Mouse (Mus musculus): Measurements from ENCODE around the gene Gde1.

The Gde1 gene

DNA sequence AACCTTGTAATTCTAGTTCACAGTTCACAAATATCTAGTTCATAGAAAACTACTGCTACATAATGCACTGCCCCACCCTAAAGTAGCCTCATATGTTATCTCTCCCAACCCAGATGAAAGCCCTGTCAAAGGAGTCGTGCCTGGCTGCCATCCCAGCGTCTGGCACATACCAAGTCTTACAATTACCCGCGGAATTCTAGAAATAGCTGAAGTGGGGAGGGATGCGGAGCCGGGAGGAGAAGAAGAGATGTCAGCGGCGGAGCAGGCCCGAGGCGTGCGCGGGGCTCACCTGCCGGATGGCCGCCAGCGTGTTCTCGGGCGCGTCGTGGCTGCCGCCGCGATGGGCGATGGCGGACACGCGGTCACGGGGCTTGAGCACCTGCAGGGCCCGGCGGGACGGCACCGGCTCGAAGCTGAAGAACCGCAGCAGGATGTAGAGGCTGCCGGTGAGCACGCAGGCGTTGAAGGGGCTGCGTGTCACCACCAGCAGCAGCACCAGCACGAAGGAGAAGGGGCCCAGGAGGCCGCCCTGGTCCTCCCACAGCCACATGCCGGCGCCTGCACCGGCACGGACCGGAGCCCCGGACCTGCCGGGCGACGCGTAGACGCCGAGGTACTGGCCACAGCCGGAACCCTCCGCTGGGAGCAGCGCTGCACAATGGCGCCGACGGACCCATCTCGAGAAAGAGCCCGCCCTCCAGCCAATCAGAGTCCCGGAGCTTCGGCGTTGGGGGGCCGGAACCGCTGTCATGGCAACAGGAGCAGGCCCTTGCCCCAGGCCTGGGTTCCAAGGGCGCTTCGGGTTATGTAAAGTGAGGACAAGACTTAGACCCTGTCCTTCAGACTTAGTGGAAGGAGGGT lies at the start of gene Gde1:
Gene Gde1, minus strand, starts transcription at position 678 of the 861 bp plus-strand sequence.
- DNase-seq (ENCODE audit: low read depth, low spot score), result peak; percentile 95

DNA sequence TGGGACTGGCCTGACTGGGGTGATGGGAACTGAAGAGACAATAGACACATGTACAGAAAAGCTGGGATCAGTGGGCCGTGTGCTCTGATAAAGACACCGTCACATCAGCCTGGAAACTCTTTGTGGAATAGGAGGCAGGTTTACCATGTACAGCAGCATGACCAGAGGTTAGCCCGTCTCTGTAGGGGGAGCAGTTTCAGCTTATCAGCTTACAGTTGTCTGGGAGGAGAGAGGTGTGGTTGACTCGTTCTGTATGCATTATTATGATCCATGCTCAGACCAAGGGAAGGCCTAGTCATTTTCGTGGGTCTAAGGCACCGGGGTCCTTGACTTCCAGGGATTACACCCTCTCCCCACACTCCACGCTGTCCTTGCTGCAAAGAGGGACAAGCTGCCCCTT lies 46.0 kb upstream of the Gde1 start:
- DNase-seq (ENCODE audit: low read depth, low spot score), result no peak

DNA sequence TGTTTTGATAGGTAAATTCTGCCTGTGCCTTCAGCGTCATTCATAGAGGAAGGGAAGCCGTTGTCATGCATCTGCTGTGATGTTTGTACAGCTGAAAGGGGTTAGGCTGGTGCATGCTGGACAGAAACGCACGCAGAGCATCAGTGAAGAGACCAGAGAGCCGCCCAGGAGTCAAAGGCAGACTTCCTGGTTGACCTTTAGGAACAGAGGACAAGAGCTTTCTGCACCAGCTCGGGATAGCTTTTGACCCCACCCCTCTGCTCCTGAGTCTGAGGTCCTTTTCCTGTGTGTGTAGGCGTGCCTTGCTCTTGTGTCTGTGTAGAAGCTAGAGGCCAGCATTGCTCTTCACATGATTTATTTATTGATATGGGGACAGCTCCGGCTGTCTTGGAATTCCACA lies 44.1 kb upstream of the Gde1 start:
- no peak for DNase-seq (ENCODE audit: low read depth, low spot score)

- no peak for DNase-seq (ENCODE audit: low read depth, low spot score)
Measured at GRCm38 (mm10) chr7:118747891-118748672, 42.5 kb upstream of the Gde1 start.

- no peak for DNase-seq (ENCODE audit: low read depth, low spot score)
Measured at GRCm38 (mm10) chr7:118744766-118745165, 39.2 kb upstream of the Gde1 start.

GRCm38 (mm10) chr7:118742278-118742677 lies 36.7 kb upstream of the Gde1 start:
- peak; percentile 11 for DNase-seq (ENCODE audit: low read depth, low spot score)

GRCm38 (mm10) chr7:118740532-118741338 lies 35.2 kb upstream of the Gde1 start:
- DNase-seq (ENCODE audit: low read depth, low spot score), result peak; percentile 94

- peak; percentile 87 for DNase-seq (ENCODE audit: low read depth, low spot score)
Measured at GRCm38 (mm10) chr7:118739975-118740531, 34.5 kb upstream of the Gde1 start, which contains the start of gene Vps35l. Gene Vps35l (plus strand): TSS chr7:118740226.

- DNase-seq (ENCODE audit: low read depth, low spot score), result peak; percentile 41
Measured at GRCm38 (mm10) chr7:118738730-118739129, 33.2 kb upstream of the Gde1 start.

DNA sequence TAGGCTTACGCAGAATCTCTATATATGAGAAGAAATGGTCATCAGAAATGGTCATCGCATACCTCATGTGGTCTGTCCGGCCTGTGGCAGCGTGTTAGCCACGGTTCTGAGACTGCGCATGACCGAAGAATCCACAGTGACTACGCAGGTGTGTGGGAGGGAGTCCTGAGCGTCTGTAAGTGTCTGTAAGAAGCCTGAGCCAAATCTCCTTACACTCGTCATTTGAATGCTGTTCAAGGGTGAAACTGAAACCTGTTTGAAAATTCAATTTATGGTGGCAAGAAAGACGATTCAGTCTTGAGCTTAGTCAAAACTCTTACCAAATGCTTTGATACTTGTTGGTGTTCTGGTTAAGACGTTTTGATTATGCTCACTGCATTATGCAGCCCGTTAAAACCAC lies 27.6 kb upstream of the Gde1 start:
- DNase-seq (ENCODE audit: low read depth, low spot score), result no peak

- no peak for DNase-seq (ENCODE audit: low read depth, low spot score)
Measured at GRCm38 (mm10) chr7:118731781-118732180, 26.2 kb upstream of the Gde1 start.

- DNase-seq (ENCODE audit: low read depth, low spot score), result no peak
Measured at GRCm38 (mm10) chr7:118728846-118729587, 23.4 kb upstream of the Gde1 start.

DNA sequence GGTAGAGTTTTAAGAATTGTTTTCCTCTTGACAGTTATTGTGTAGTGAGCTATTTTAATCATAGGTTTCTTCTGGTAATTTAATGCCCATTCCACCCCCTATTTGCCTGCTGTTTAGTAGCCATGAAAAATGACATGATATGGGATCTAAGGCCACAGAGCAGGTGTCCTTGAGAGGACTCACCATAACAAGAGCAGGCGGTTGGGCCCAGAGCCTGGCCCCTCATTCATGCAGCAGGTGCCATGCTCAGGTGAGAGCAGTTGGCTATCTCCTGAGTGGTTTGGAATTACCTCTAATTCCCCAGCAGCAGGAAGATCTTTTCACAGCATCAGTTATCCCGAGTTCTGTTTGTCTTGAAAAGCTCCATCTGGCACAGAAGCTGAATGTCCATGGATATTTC lies 19.9 kb upstream of the Gde1 start:
- no peak for DNase-seq (ENCODE audit: low read depth, low spot score)

- DNase-seq (ENCODE audit: low read depth, low spot score), result no peak
Measured at GRCm38 (mm10) chr7:118723927-118724326, 18.3 kb upstream of the Gde1 start.

DNA sequence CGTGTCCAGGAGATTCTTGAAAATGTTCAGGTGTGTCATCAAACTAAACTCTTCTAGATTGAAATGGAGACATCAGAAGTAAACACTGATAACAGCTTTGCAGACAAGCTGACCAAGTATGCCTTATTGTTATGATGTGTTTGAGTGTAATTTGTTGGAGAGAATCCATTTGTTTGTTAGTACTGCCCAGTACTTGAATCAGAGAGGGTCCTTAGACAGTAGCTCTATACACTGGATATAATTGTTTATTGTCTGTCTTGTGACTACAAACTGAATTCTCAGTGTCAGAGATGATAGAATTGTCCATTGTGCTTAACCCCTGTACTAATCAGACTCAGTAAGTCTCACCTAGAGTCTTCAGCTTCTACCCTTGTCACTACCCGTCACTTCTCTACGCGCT lies 12.5 kb upstream of the Gde1 start:
- DNase-seq (ENCODE audit: low read depth, low spot score), result no peak

DNA sequence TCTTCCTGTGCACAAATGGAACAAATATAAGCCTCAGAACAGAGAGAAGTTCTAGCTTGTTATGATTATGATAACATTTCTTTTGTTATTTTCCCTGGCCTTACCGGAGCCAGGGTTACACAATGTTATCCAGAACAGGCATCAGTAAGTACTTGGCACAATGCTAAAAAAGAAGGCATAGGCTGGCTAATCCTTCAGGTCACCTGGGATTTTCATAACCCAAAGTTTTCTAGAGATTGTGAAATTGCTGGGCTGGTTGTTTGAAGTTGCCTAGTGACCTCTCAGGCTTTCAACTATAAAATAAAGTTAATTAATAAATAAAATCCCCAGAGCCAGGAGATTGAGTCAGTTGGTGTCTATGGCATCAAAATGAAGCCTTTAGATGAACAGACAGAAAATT lies 9.3 kb upstream of the Gde1 start:
- DNase-seq (ENCODE audit: low read depth, low spot score), result no peak

DNA sequence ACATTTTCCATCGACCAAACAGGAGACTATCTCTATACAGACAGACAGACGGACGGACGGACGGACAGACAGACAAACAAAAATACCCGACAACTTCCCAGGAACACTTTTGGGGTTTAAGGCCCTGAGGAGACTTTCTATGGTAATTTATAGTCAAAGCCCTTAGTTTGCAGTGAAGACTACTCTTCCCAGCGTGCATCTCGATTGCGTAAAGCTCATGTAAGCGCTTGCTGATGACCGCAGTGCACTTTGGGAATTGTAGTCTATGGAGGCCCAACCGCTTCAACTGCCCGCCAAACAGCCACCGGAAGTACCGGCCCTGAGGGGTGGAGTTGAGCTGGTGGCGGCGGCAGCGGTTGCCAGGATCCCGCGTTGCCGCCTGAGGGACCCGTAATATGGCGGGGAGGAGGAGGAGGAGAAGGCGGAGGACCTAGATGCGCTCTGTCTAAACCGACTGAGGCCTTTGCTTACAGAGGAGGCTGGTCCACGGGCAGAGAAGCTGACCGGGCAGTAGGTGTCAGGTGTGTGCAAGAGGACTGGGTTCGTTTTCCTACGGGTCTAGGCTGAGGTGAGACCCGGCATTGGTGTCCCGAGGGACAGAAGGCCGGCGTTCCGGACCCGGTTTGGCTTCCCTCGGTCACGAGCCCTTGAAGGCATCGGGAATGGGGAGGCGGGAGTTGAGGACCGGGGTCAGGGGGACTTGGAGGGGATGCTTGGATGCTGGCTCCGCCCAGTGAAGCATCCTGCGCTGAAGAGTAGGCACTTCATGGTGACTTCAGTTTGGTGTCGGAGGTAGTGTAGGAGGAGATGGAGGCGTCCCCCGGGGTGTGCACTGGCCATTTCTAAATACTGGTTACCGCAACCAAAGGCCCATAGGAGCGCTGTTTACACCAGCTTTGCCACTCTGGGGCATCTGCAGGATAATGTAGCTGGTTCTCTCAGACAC lies 6.9 kb upstream of the Gde1 start, which contains the start of gene Ccp110:
Gene Ccp110, plus strand, starts transcription at position 325 of the 946 bp plus-strand sequence.
- peak; percentile 96 for DNase-seq (ENCODE audit: low read depth, low spot score)

DNA sequence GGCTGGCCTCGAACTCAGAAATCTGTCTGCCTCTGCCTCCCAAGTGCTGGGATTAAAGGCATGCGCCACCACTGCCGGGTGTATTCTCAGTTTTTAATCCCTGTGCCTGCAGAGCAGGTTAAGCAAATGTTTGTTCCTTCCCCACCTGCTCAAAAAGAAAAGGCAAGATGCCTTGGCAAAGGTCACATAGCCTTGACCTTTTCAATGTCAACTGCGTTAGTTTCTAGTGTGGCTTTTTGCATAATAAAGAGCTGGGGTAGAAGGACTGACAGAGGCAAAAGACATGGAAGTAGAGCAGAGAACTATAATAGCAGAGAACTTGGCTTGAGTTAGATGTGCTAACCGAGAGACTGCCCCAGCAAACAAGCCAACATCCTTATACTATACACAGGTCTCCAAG lies 5.2 kb upstream of the Gde1 start:
- DNase-seq (ENCODE audit: low read depth, low spot score), result no peak

DNA sequence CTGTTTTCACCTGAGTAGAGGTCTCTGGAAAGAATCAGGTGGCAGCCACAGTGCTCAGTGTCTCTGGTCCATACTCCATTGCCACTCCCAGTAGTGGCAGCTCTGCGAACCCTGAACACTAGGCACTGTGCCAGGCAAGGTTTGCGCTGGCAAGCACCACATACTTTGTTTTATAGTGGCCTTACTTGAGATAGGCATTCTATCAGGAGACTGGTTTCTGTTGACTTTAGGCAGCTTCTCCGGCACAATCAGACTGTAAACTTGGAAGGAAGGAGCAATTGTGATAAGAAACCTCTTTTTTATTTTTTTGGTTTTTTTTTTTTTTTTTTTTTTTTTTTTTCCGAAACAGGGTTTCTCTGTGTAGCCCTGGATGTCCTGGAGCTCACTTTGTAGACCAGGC lies 2.4 kb upstream of the Gde1 start:
- no peak for DNase-seq (ENCODE audit: low read depth, low spot score)

DNA sequence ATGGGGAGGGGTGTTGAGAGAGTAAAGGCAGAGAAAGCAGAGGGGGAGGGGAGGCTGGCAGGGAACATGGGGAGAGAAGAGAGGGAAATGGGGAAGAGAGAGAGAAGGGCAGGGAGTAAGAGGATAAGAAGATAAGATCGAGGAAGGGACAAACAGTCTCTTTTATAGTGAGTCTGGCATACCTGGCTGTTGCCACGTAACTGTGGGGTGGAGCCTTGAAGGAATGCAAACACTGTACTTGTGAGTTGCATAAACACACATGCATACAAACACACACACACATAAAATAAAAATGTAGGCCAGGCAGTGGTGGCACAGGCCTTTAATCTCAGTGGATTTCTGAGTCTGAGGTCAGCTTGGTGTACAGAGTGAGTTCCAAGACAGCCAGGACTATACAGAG lies 1.6 kb upstream of the Gde1 start:
- no peak for DNase-seq (ENCODE audit: low read depth, low spot score)
